23 mouse cellular contexts compared by ENCODE assay signal in the genomic region with DNA sequence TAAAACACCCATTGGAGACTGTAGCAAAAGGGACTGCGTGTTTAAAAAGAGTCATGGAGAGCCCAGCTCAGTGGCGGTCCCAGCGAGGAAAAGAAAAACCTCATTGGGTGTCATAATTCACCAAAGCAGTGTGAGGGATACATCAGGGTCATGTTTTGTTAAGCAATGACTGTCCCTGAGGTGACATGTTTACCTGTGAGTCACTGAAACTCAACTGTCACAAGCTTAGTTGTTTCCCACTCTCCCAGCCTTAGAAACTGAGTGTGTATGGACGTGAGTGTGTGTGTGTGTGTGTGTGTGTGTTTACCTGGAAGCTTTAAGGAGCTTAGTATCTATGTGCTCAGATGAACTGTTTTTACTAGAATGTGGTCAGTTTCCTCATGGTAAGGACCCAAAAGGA. TPM values are rescaled to one million over a fixed set of nuclear protein-coding genes. Genes with fewer than 3 reads are reported as not detected.
DNase-seq lines count a peak whose midpoint lies in the region; ATAC-seq and TF ChIP-seq lines count a peak whose summit lies in the region.
"Had no signal": no experiment of that assay in that cellular context is flagged by ENCODE, and none has a peak within 500 bp of the region (broad histone marks: within the 10 kb centered on the region; RNA-seq: fewer than 3 reads in every experiment).

No protein-coding gene starts in this region.

- H3K27me3 ChIP-seq in lung, postnatal 0 days (replicated peaks; ENCODE audit: insufficient read depth, low read length): no peaks in the 10 kb centered on the region
- no peaks in the 10 kb centered on the region for H3K27me3 ChIP-seq in neural tube, embryonic 15.5 days (replicated peaks)
- H3K27me3 ChIP-seq: CH12.LX had no signal

- H3K4me1 ChIP-seq in lung, postnatal 0 days (ENCODE audit: insufficient read depth, low read depth, low read length): no peaks in the 10 kb centered on the region
- no peaks in the 10 kb centered on the region; the same call in 1 of the 2 replicates for H3K4me1 ChIP-seq in lung, adult 2 months (ENCODE audit: control insufficient read depth, insufficient read depth, low read length)
- no peaks in the 10 kb centered on the region for H3K4me1 ChIP-seq in neural tube, embryonic 15.5 days

- H3K9ac ChIP-seq in lung, postnatal 0 days (replicated peaks; ENCODE audit: low read depth): no peak overlapping the region
- no peak overlapping the region for H3K9ac ChIP-seq in neural tube, embryonic 15.5 days (replicated peaks)

- TF ChIP-seq CTCF in lung, postnatal 0 days (IDR thresholded peaks at IDR 0.05): no peak
- TF ChIP-seq CTCF in lung, adult 2 months (IDR thresholded peaks at IDR 0.05; ENCODE audit: insufficient read depth, low read length): no peak

- TF ChIP-seq POLR2A in lung, adult 2 months (IDR thresholded peaks at IDR 0.05; ENCODE audit: borderline replicate concordance, extremely low read depth, low read depth, low read length): no peak

- no peaks in the 10 kb centered on the region for H3K36me3 ChIP-seq in lung, postnatal 0 days (ENCODE audit: insufficient read depth, low read length)
- H3K36me3 ChIP-seq in neural tube, embryonic 15.5 days: no peaks in the 10 kb centered on the region

- ATAC-seq in lung, postnatal 0 days: no peak
- ATAC-seq in neural tube, embryonic 15.5 days (ENCODE audit: low FRiP score): no peak
- ATAC-seq: activated CD4-positive, CD25-positive, alpha-beta regulatory T cell, adult 4 months; CD4-positive, CD25-positive, alpha-beta regulatory T cell, adult 4 months; Patski had no signal

- WGBS in lung, postnatal 0 days: 89% methylated on average over 4 of the region's 4 CpGs
- WGBS in lung, adult 2 months: 74% methylated on average over 4 of the region's 4 CpGs
- 88% methylated on average over 4 of the region's 4 CpGs for WGBS in neural tube, embryonic 15.5 days

- peak overlapping the region; percentile 48; the same call in 1 of the 2 replicates for H3K4me2 ChIP-seq in lung, postnatal 0 days (replicated peaks; ENCODE audit: low read depth, low read length)
- H3K4me2 ChIP-seq in neural tube, embryonic 15.5 days: no peak overlapping the region

- no peak overlapping the region for H3K4me3 ChIP-seq in lung, postnatal 0 days (ENCODE audit: low read depth, low read length)
- no peak overlapping the region for H3K4me3 ChIP-seq in lung, adult 2 months (replicated peaks; ENCODE audit: extremely low read depth, low read depth, low read length)
- no peak overlapping the region for H3K4me3 ChIP-seq in neural tube, embryonic 15.5 days (replicated peaks)

- H3K27ac ChIP-seq in lung, postnatal 0 days (ENCODE audit: low read length): no peak overlapping the region
- H3K27ac ChIP-seq in neural tube, embryonic 15.5 days (replicated peaks): no peak overlapping the region

- DNase-seq in lung, postnatal 0 days (ENCODE audit: low spot score): no peak
- DNase-seq in lung, adult 2 months: no peak
- DNase-seq in 416B (ENCODE audit: low read depth): peak; percentile 60
- peak; percentile 62 for DNase-seq in induced T-regulatory cell, adult 2 months (ENCODE audit: low read depth)
- DNase-seq in layer of hippocampus, adult 9-10 months (ENCODE audit: low spot score): no peak
- DNase-seq: adrenal gland, adult 2 months; adrenal gland, adult 8-10 months; adrenal gland, postnatal 10 days; adrenal gland, postnatal 14 days; adrenal gland, postnatal 25 days; adrenal gland, postnatal 36 days; B cell, adult 2 months; cerebellum, adult 11 months; cerebellum, adult 11-12 months; cerebellum, adult 18-20 months; cerebellum, adult 2 months had no signal

- no peak for TF ChIP-seq EP300 in lung, postnatal 0 days (IDR thresholded peaks at IDR 0.05)

- H3K9me3 ChIP-seq in lung, postnatal 0 days (ENCODE audit: low read length): no peaks in the 10 kb centered on the region
- no peaks in the 10 kb centered on the region for H3K9me3 ChIP-seq in neural tube, embryonic 15.5 days (replicated peaks)
- H3K9me3 ChIP-seq: G1E had no signal

RNA-seq across cellular contexts. Expression of gene Il18r1, which starts 2.0 kb away (rescaled TPM):
- polyA plus RNA-seq in lung, postnatal 0 days (2015; fragmentation: Nextera tagmentation; extraction: Ambion mirVana): 38.2 and 39.5 TPM in 2 replicates
- polyA plus RNA-seq in lung, adult 2 months (2012; rRNA removed): 17.5 and 41.1 TPM in 2 replicates
- 0.37 TPM in 1 of 2 replicates, not detected in the other for polyA plus RNA-seq in neural tube, embryonic 15.5 days (2015; fragmentation: Nextera tagmentation; extraction: Ambion mirVana)
- polyA plus RNA-seq: C2C12; cerebellum, adult 2 months; G1E; Patski had no signal

RNA-seq across cellular contexts. Expression of gene Il1rl1, which starts 37.9 kb away (rescaled TPM):
- 0.39 and 0.44 TPM in 2 replicates for polyA plus RNA-seq in lung, postnatal 0 days (2015; fragmentation: Nextera tagmentation; extraction: Ambion mirVana)
- 0.92 and 1.1 TPM in 2 replicates for polyA plus RNA-seq in lung, adult 2 months (2012; rRNA removed)
- 0.04 and 0.63 TPM in 2 replicates for polyA plus RNA-seq in neural tube, embryonic 15.5 days (2015; fragmentation: Nextera tagmentation; extraction: Ambion mirVana)

RNA-seq across cellular contexts. Expression of gene Il18rap, which starts 47.9 kb away (rescaled TPM):
- polyA plus RNA-seq in lung, postnatal 0 days (2015; fragmentation: Nextera tagmentation; extraction: Ambion mirVana): 0.67 and 0.76 TPM in 2 replicates
- polyA plus RNA-seq in lung, adult 2 months (2012; rRNA removed): 1.0 and 1.4 TPM in 2 replicates
- 0.03 and 0.29 TPM in 2 replicates for polyA plus RNA-seq in neural tube, embryonic 15.5 days (2015; fragmentation: Nextera tagmentation; extraction: Ambion mirVana)
- polyA plus RNA-seq: adrenal gland, adult 2 months; G1E had no signal

Comparison
In these comparisons a context has a peak if more than half of its experiments do, and no peak if none do; other contexts are left out.
1. DNase-seq: peak in 416B (single experiment) and induced T-regulatory cell, adult 2 months (single experiment); none in lung, postnatal 0 days (single experiment), lung, adult 2 months (single experiment) and layer of hippocampus, adult 9-10 months (single experiment).
2. RNA of gene Il18r1, which starts 2.0 kb away (polyA plus RNA-seq): 17.5 to 41.1 TPM in lung, adult 2 months and 38.2 to 39.5 TPM in lung, postnatal 0 days; 0.37 TPM in neural tube, embryonic 15.5 days; every median in the first group is over 10 times any median in the second.